Mouse (Mus musculus): ENCODE data around the gene Lrriq4. TPM values are rescaled to one million over a fixed set of nuclear protein-coding genes. Genes with fewer than 3 reads are reported as not detected.

Gene Lrriq4
- polyA plus RNA-seq (2012; ENCODE audit: low replicate concordance) = not detected in 2 replicates

GRCm38 (mm10) chr3:30644207-30644606, at the start of gene Lrriq4:
Gene Lrriq4 (plus strand): TSS chr3:30644507.

GRCm38 (mm10) chr3:30599711-30600545, 44.4 kb upstream of the Lrriq4 start, which contains the start of gene Actrt3:
Gene Actrt3 (minus strand): TSS chr3:30599939.

GRCm38 (mm10) chr3:30602065-30602739, 42.1 kb upstream of the Lrriq4 start, which contains the start of gene Mynn:
Gene Mynn (plus strand): TSS chr3:30602065.

GRCm38 (mm10) chr3:30647440-30648090, 3.3 kb downstream of the Lrriq4 start, which contains the start of gene Lrrc34:
Gene Lrrc34 (minus strand): TSS chr3:30647869.

GRCm38 (mm10) chr3:30699711-30700505, 55.6 kb downstream of the Lrriq4 start, which contains the start of gene Lrrc31:
Gene Lrrc31 (minus strand): TSS chr3:30699843.

Other genes starting within 250 kb of the Lrriq4 start
- 0.04 TPM in 1 of 2 replicates, not detected in the other for gene Mecom, start 96.5 kb upstream of the Lrriq4 start, polyA plus RNA-seq (2012; ENCODE audit: low replicate concordance)
- gene Actrt3, start 44.6 kb upstream of the Lrriq4 start, polyA plus RNA-seq (2012; ENCODE audit: low replicate concordance) = not detected in 2 replicates
- gene Mynn, start 42.4 kb upstream of the Lrriq4 start, polyA plus RNA-seq (2012; ENCODE audit: low replicate concordance) = 1.3 and 1.5 TPM in 2 replicates
- gene Lrrc34, start 3.4 kb downstream of the Lrriq4 start, polyA plus RNA-seq (2012; ENCODE audit: low replicate concordance) = not detected in 2 replicates
- gene Lrrc31, start 55.3 kb downstream of the Lrriq4 start, polyA plus RNA-seq (2012; ENCODE audit: low replicate concordance) = not detected in 2 replicates
- 0.04 TPM in 1 of 2 replicates, not detected in the other for gene Samd7, start 101.8 kb downstream of the Lrriq4 start, polyA plus RNA-seq (2012; ENCODE audit: low replicate concordance)
- 13.8 and 21.4 TPM in 2 replicates for gene Sec62, start 148.4 kb downstream of the Lrriq4 start, polyA plus RNA-seq (2012; ENCODE audit: low replicate concordance)
- 0.43 and 0.48 TPM in 2 replicates for gene Gpr160, start 211.4 kb downstream of the Lrriq4 start, polyA plus RNA-seq (2012; ENCODE audit: low replicate concordance)